Mouse (Mus musculus) E14TG2a.4 (cell line): Measurements from ENCODE around the gene Fam117b.

Experiments
- CTCF ChIP-seq: conservative IDR thresholded peaks from 2 replicates; pipeline ENCODE4 v1.5.1; 2014; ENCODE audit warnings: low read length
- NANOG ChIP-seq: IDR thresholded peaks from 2 replicates; pipeline ENCODE4 v1.6.1; 2014; ENCODE audit warnings: borderline replicate concordance, low read length, mixed read lengths

GRCm38 (mm10) chr1:59943825-59944224 lies 31.0 kb downstream of the Fam117b start:
- TF ChIP-seq CTCF (no peak), NANOG (no peak)
